Mouse (Mus musculus) c-Kit-negative CD71-positive TER-119-positive erythroid progenitor cells, embryonic 14.5 days (primary cell): Measurements from ENCODE around the gene Btbd9.

ENCODE experiments used
- DNase-seq: peaks from one replicate; pipeline ENCODE4 v3.0.0-alpha.2; 2013; ENCODE audit warnings: low read depth, low spot score

The Btbd9 gene

DNA sequence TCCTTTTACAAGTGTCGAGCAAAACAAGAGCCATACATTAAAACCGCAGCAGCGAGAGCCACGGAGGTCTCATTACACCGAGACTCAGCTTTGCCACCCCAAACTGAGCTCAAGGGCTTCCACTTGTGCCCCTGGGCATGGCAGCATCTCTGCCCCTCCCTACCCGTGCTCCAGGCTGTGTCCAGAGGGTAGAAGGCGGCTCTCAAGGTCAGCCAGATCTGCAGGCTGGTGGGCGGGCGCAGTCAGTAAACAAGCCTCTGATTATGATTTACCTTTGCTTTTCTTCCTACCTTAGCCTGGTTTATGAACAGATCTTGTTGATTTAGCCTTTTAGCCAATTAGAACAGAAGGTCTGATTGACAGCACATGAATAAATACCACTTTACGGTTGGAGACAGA lies 331.0 kb downstream of the Btbd9 start:
- DNase-seq = no peak

DNA sequence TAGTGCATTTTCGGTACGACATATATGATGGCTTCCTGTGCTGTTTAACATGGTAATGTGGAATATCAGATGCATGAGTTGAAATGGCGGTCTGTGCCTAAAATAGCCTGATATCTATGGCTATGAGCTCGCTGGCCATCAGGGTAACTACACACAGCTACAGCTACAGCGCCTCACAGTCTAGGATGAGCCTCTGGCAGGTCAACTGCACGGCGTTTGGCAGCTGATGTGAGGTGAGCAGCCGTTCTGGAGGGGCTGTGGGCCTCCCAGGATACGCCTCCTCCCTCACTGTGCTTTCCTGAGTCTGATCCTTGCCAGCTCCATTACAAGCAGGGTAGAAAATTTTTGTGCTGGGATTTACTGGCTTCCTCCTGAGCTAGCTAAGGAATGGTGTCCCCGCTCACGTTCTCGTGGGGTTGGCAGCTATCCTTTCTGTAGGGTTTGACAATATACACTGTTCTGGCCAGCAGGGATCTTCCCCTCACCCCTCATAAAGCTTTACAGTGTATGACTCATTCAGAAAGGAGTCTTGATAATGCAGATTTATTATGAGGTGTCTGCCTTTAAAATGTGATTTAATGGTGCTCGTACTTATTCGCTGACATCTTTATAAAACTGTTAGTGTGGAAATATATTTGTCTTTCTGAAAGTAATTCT lies 331.5 kb downstream of the Btbd9 start:
- DNase-seq = no peak

DNA sequence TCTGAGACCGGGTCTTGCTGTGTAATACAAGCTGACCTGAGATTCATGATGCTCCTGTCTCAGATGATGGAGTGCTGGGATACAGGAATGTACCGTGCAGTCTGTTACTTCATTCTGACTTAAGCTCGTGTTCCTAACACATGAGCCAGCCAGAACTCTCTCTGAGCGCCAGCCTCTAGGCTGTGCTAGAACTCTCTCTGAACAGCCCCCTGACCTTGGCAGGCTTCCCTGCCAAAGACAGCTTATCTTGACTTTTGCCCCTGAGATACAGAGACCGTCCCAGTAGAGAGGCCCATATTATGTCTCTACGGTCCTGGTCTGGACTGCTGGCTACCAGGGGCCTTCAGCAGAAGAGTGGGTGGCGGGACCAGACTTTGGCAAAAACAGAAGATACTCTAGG lies 332.7 kb downstream of the Btbd9 start:
- DNase-seq = no peak

DNA sequence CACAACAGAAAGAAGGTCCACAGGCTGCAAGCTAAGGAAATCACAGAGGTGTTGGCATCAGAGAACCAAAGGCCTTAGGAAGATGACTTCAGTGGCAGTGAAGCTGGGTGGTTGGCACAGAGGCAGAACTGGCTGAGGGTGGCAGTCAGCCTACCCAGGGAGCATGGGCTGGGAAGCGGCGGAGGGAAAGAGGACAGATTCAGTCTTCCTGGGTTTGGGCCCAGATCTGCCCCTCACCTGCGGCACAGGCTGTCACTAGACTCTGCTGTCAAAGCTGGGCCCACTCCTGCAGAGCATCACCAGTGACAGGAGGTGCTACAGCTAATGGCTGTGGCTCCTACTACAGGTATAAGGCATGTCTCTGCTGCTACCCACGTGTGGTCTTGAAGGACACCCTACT lies 333.6 kb downstream of the Btbd9 start:
- no peak for DNase-seq

DNA sequence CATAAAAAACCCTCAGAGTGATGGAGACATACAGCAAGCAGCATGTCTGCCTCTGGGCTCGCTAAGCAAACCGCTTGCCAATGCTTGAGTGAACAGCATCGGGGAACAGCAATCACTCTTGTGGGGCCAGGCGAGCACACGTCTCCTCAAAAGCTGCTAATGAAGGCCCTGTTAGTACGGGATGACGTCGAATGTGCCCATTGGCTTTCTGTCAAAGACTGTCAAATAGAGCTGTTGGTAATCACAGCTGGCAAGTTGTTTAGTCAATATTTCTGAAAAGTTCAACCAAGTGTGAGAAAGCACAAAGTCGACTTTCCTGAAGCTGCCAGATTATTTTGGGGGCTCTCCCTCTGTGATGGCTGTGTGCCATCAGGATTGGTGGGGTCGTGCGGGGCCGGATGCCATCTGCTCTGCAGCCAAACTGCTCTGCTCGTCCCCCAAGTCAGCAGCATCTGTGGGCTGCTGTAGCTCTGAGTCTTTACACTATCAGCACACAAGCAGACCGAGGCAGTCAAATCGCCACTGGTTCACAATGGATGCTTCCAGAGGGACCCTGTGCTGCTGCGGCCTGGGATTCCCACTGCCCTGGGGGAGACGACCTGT lies 334.5 kb downstream of the Btbd9 start:
- DNase-seq = no peak

DNA sequence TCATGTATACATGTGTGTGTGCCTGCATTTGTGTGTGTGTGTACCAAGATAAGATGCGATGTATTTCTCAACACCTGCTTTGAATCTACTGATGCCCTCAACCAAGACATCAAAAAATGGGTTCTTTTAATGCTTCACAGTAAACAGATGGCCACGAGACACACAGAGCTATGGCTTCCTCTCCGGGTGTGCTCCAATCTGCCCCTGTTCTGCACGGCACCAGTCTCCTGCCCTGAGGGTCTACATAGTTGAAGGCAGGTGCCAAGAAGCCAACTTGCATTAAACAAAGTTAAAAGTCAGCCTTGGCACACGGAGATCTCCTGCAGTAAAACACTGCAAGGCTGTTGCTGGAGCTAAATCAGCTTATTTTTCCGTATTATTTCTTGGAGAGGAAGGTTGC lies 335.2 kb downstream of the Btbd9 start:
- DNase-seq = no peak

DNA sequence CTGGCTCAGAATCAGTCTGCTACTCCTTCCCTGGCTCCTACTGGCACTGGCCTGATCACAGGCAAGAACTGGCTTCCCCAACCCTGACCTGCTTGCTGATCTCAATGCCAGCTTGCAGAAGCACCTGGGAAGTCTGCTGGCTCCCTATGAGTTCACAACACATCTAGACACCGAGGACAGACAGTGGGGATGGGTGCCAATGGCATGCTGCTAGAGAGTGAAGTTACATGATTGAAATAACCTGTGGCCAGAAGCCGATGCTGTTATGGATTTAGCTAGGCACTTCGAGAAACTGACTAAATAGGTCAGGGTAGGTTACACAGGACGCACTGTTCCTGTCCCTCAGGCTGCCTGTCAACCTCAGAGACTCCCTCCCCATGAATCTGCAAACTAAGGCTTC lies 335.6 kb downstream of the Btbd9 start:
- DNase-seq = no peak

DNA sequence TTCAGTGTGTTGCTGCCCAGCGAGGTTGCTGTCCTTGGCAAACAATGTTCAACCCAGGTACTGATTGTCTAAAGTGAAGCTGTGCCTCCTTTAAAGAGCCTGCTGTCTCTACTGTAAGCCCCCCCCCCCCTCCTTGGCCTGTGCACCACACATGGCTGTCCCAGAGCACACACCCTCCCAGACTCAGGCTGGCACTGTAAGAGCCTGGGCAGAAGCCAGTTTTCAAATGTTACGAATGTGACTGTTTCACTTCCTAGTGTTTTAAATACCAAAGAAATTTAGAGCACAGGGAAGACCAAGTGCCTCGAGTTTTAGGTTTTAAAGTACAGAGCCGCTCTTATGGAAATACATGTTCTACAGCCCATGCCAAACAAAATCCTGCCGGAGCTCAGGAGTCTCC lies 336.8 kb downstream of the Btbd9 start:
- DNase-seq = no peak

DNA sequence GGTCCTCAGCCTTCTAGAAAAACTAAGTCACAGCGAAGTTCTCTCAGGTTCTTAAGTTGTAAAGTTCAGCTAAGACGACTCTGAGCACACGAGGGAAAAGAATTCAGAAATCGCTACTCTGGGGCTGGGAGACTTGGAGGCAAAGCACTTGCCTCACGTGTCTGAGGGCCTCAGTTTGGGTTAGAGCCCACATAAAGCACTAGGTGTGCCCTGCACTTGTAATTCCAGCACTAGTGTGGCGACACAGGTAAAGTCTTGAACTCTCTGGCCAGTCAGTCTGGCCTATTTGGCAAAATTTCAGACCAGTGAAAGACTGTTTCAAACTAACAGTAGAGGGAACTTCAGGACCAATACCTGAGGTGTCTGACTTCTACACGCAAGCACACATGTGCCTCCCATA lies 338.7 kb downstream of the Btbd9 start:
- DNase-seq = no peak

DNA sequence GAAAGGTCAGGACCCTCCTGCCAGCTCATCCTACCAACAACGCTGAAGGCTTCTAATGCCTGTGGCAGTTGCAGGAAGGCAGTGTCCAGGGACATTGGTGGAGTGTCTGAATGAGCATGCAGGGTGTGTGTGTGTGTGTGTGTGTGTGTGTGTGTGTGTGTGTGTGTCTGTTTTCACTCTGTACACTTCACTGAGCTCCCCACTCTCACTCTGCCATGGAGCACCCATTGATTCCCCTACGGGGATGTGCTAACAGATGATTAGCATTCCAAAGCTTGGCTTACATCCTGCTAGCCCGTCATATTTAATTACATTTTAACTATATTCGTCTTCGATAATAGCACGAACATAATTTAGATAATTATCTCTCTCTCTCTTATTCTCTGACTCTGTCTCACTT lies 339.7 kb downstream of the Btbd9 start:
- DNase-seq = no peak

DNA sequence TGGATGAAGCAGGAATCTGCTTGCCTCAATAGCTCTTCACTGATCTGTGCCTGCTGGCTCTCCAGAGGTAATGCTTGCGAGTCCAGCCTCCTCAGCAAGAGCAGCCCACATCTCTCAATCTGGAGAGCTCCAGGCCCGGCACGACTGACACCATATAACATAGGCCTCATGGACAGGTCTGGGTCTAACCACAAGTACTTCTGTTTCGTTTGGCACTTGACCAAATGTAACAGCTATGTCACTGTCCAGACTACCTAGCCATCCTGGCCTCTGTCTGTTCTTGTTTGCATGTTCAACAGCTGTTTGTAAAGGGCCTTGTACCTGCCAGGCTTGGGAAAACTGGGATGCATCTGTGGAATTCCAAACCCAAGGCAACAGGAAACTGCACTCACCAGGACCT lies 340.9 kb downstream of the Btbd9 start:
- DNase-seq = no peak

DNA sequence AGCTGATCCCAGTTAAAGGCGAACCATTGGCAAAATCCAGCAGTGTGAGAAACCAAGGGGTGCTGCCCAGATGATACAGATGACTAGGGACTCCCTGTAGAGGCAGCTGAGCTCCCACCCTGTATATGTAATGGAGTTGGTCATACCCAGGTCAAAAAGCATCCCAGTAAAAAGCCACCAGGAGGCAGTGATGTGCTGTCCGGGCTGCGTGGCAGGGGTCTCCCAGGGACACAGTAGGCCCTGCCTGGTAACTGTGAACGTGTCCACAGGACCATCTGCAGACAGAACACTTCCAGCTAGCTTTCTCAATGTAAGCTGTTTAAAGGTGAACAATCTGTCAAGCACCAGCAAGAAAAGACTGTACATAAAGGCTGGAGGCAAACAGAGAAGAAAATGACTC lies 343.6 kb downstream of the Btbd9 start:
- no peak for DNase-seq

DNA sequence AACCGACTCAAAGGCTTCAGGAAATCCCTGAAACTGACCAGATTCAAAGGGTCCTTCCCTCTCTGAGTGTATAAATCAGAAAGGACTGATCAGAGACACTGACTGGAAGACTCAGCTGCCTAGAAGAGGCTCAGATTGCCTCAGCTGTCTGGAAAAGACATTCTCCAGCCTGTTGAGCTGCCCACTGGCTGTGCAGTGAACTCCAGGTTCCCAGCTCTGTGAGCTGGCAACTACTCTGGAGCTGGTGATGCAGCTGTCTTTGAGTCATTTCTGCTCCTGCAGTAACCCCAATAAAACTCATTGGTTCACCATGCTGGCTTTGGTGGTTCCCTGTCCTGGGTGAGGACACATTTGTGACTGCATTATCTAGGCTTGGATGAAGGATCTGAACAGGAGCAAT lies 344.8 kb downstream of the Btbd9 start:
- no peak for DNase-seq

DNA sequence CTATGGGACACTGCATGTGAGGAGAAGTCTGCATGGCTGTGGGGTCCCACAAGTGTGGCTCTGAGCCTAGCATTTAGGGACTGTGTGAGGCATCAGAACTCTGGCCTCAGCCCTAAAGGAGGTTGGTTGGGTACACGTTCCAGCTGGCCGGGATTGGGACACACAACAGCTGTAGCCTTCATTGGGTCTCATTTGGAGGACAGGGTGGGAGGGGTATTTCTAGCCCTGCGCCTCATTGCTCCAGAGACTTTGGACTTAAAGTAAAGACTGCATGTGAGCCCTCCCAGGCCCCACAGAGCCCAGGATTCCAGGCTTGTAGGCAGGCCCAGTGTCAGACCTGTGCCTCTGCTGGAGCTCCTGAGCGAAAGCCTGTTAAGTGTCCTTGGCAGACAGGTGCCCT lies 345.9 kb downstream of the Btbd9 start:
- DNase-seq = no peak

DNA sequence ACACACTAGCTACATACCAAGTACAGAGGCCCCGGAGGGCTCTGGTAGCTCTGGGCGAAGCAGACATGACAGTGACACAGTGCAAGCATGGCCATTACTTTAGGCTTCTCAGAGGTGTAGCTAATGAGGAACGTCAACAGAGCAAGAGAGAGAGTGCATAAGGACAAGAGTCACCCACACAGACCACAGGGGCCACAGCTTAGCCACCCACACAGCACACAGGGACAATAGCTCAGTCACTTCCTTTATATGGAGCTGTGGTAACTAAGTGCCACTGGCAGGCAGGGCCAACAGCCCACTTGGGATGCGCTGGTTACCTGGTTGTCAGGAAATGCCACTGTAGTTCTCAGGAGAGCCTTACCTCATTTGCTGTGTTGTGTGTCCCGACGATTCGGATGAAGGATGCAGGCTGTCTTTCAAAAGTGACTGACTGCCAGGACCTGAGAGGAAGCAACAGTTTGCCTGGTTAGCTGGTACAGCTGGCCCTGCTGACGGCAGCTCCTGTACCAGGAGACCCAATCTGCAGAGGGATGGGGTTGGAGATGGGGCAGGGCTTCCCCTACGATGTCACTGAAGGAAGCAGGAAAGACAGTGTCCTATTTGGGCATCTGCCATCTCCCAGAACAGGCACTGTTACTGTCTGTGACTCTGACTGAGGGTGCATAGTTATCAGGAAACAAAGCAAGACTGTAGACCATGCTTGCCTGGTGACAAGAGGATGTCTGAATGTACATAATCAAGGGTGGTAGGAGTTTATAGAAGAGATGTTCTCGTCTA lies 347.7 kb downstream of the Btbd9 start:
- DNase-seq = no peak

DNA sequence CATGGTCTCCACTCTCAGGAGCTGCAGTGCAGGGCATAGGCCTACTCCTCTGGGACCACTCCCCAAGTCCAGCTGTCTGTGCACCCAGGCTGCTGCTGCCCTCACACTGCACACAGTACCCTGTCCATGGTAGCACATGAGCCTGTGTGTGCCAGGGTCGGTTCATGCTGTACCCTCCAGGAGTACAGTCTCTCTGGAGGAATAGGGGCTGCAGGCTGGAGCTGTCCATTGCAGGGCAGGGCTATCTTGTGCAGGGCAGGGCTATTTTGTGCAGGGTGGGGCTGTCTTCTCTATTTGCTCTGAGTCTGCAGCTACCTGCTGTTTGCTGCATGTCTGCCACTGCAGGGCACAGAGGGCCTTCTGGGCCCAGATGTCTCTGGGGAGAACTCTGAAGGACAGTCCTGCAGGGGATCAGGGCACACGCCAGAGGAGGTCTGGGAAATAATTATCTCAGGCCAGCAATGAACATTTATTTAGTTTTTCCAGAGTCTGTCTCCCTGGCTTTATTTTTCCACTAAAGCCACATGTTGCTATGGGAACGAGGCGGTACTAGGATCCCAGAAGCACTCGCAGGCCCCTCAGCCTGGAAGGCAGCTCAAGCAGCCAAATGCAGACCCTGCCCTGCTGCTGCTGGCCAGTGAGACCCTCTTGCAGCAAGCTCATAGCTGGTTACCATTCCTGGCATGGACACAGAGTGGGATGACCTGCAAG lies 351.1 kb downstream of the Btbd9 start:
- no peak for DNase-seq

DNA sequence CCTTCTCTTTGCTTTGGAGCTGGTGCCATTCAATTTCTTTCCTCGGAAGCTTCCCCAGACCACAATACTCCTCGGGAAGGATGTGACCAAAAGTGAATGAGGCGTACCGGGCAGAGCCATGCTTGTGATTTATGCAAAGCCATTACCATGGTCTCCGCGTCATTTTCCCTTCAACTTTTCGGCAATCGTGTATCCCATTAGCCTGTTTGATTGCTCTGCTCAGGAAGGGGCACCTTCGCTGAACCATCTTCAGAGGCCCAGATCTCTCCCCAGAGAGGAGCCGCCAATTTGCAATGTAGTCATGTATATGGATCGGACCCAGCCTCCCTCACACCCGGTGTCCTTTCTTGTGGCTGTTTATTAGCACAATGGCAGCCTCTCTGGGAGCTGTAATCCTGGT lies 353.5 kb downstream of the Btbd9 start:
- no peak for DNase-seq

DNA sequence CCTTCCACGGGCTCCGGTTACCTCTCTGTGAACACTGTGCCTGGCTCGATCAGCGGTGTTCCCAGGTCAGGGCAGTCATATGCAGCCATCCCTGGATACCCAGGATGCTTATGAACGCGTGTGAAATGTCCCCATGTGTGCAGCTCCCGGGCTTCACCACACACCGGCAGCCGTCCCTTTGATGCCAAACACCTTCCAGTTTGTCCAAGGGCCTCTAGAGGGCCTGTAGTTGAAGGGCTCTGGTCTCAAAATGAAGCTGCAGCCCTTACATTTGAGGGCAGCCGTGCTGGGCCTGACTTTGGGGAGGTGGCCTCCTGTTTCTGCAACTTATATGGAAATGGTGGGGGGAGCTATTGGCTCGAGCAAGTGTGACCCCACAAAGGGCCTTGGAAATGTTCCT lies 353.9 kb downstream of the Btbd9 start:
- DNase-seq = no peak

DNA sequence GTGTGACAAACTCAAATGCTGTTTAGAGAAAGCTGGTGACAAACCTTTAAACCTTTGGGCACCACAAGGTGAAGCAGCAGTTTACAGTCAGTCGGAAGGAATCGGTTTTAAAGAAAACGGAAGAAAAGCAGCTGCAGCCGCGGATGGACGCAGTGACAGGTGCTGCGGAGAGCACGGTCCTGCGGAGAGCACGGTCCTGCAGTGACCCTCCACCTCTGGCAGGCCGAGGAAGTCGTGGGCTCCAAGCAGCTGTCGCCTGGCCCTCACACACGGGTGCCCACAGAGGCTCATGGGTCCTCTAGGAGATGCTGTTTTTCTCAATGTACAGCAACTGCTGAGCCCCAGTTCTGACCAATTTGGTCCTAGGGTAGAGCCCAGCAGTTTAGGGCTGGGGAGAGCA lies 354.6 kb downstream of the Btbd9 start:
- DNase-seq = no peak

DNA sequence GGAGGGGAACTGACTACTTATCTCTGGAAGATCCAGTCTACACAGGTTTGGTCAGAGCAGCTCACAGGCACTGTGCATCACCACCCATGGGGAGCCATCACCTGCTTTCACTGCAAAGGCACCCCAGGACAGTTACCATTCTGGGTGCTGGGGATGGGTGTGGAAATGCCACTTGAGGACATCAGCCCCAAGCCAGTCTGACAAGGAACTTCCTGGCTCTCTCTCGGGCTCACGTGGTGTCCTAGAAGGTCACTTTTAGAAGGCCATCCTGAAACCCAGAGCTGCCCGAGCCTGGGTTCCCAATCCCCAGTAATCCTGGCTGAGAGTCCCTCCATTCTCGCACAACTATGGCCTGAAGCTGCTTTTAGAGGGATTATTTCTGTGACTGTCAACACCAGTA lies 360.5 kb downstream of the Btbd9 start:
- DNase-seq = no peak

DNA sequence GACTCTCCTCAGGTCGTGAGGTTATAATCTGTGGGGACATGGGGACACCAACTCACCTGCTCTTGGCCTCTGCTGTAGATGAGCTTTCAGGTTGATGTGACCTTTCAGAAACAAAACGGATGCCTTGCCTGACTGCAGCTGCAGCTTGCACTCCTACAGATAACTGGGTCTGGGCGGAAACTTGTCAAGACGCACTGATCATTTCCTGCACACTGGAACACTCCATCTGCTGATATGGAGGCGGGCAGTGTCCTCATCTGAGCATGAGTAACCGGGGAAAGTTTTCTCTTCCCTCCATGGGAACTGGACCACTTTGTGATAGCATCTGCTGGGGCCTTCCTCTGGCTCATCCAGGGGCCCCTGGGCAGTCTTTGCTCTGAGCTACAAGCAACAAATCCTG lies 361.9 kb downstream of the Btbd9 start:
- DNase-seq = no peak

DNA sequence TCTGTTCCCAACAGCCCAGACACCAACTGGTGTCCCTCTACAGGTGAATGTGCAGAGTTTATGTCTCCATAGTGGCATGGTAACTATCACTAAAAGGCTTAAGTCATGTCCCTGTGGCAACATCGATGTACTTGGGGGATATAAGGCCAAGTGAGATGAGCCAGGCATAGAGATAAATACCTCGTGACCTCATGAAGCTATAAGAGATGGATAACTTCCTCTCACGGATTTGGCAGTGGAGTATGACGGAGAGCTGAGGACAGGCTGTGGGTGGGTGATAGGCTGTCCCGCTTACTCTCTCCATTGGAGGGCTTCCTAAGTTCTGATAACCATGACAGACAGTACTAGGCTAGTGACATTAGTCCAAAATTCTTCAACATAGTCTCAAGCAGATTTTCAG lies 362.9 kb downstream of the Btbd9 start:
- DNase-seq = no peak

DNA sequence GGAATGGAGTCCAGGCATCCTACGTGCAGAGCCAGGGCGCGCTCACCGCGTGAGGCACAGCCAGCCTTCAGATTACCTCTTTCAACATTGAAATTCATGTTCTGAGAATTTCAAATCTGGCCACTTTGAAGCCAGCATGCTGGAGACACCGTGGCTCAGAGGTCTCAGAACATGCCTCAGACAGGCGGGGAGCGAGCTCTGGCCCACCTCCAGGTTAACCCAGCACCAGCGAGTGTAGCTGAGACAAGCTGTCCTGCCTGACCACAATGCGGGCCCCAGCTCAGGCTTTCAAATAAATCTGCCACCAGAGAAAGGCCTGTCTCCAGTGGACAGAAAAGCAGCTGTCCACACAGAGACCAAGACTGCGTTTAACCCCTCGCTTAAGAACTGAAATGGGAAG lies 363.6 kb downstream of the Btbd9 start:
- no peak for DNase-seq
